Mouse (Mus musculus) neutrophil, adult 65 days (primary cell): ENCODE data around the gene Gm17617. TPM values are rescaled to one million over a fixed set of nuclear protein-coding genes. Genes with fewer than 3 reads are reported as not detected.

Experiments
- total RNA-seq: library from RNA; stranded (reverse); gene quantifications from 2 replicates; pipeline ENCODE4 v1.2.4, GENCODE M21; 2023

The Gm17617 gene
- total RNA-seq = not detected in 2 replicates

DNA sequence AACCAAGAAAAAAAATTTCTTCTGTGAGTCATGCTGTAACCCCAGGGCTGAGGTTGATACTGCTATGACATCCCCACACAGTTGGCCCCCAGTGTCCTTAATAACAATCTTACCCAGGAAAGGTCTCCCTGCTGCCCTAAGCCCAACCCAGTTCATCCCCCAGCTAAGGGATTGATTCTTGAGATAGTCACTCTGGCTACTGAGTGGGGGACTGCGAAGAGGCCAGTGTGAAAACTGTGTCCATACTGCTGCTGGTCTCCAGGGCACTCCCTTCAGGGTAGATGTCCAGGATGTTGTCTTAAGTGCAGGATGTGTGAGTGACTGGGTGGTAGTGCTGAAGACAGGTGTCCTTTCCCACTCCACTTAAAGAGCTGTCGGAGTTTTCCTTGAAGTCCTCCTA lies at the start of gene Gm17617:
Gm17617 (minus strand) TSS at position 101 of the 400 bp plus-strand sequence.

GRCm38 (mm10) chr13:55152621-55153415 lies 19.5 kb upstream of the Gm17617 start, which contains the start of gene Fgfr4:
TSS of gene Fgfr4 (plus strand) at chr13:55152640.

DNA sequence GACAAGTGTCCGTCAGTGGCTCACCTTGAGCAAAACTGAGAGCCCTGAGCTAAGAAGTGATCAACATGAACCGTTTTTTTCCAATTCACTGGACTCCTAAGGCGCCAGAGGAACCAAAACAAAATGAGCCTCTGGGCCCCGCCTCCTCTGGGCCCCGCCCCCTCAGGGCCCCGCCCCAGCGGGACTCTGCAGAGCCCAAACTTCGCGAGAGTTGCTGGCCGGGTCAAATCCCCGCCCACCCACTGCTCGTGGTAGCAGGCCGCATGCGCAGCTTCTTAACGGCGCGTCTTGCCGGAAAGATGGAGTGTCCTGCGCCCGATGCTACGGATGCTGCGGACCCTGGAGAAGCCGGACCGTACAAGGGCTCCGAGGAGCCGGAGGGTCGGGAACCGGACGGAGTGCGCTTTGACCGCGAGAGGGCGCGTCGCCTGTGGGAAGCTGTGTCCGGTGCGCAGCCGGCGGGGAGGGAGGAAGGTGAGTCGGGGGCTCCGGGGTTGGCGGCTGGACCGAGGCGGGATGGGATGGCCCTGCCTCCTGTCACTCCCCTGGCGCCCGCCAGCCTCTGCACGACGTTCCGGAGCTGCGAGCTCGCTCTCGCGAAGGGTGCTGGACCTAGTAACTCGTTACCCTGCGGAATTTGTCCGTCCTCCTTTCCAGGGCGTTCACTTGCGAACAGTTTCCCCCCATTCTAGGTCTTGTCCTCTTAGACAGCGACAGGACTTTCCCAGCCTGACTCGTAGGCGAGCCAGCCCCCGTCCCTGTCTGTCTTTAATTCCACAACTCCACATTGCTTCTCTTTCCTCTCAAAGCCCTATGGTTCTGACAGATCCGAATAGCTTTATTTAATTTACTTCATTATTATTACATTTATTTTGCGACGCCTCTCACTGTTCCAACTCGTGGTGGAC lies 28.0 kb downstream of the Gm17617 start, which contains the start of gene Zfp346:
Zfp346 (plus strand) TSS at position 267 of the 908 bp plus-strand sequence.

DNA sequence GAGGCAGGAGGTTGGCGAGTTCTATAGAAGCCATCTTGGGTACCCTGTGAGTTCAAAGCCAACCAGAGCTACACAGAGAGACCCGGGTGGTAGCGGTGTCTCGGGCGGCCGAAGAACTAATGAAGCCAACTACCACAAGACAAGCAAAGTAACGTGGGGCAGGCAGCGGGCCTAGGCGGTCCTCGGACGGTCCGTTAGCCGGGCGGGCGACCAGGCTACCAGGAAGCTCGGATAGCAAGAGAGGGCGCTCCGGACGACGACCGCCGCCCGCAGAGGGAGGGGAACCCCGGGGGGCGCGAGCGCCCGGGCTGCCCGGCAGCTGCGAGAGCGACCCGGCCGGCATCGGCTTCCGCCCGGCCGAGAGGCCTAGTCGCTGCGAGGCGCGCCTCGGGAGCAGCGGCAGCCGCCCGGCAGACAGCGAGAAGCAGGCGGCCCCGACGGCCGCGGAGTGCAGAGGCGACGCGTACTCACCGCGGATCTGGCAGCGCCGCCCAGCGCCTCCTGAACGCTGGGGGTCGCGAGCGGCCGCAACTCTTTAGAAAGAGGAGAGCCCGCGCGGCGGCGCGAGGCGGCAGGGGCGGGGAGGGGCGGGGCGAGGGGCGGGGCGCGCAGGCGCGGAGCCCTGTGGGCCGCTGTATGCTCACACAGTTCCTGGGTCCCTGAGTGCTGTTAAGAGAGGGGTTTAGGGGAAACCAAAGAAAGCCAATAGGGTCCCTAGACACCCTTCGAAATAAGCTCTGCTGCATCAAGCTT lies 33.4 kb downstream of the Gm17617 start, which contains the start of gene Uimc1:
Uimc1 (minus strand) TSS at position 575 of the 753 bp plus-strand sequence.

Other genes with a start within 250 kb of the Gm17617 start
- 0.25 TPM in 1 of 2 replicates, not detected in the other for gene Unc5a, start 184.1 kb downstream of the Gm17617 start, total RNA-seq
- gene Hk3, start 112.2 kb downstream of the Gm17617 start, total RNA-seq = 406 and 530 TPM in 2 replicates
- gene Uimc1, start 33.2 kb downstream of the Gm17617 start, total RNA-seq = 40.2 and 52.5 TPM in 2 replicates
- 8.4 and 10.1 TPM in 2 replicates for gene Zfp346, start 28.2 kb downstream of the Gm17617 start, total RNA-seq
- not detected in 2 replicates for gene Fgfr4, start 19.1 kb upstream of the Gm17617 start, total RNA-seq
- 94.4 and 131 TPM in 2 replicates for gene Nsd1, start 76.2 kb upstream of the Gm17617 start, total RNA-seq
- gene Prelid1, start 187.0 kb upstream of the Gm17617 start, total RNA-seq = 189 and 199 TPM in 2 replicates
- gene Rab24, start 188.4 kb upstream of the Gm17617 start, total RNA-seq = 81.3 and 101 TPM in 2 replicates
- 11.1 and 11.5 TPM in 2 replicates for gene Mxd3, start 196.3 kb upstream of the Gm17617 start, total RNA-seq
- gene Lman2, start 229.2 kb upstream of the Gm17617 start, total RNA-seq = 96.7 and 116 TPM in 2 replicates
- gene Rgs14, start 236.2 kb upstream of the Gm17617 start, total RNA-seq = 108 and 134 TPM in 2 replicates